Mouse (Mus musculus) activated CD4-positive, CD25-positive, alpha-beta regulatory T cell, adult 9 weeks (primary cell): Measurements from ENCODE around the gene Nrn1. TPM values are rescaled to one million over a fixed set of nuclear protein-coding genes. Genes with fewer than 3 reads are reported as not detected.

Experiments used
- polyA plus RNA-seq: library from polyadenylated mRNA; unstranded; fragments of 100-300 nt; shearing (Covaris generic); gene quantifications from one replicate; pipeline ENCODE4 v1.2.1, GENCODE M21; 2017

The Nrn1 gene
- 49.9 TPM for polyA plus RNA-seq

DNA sequence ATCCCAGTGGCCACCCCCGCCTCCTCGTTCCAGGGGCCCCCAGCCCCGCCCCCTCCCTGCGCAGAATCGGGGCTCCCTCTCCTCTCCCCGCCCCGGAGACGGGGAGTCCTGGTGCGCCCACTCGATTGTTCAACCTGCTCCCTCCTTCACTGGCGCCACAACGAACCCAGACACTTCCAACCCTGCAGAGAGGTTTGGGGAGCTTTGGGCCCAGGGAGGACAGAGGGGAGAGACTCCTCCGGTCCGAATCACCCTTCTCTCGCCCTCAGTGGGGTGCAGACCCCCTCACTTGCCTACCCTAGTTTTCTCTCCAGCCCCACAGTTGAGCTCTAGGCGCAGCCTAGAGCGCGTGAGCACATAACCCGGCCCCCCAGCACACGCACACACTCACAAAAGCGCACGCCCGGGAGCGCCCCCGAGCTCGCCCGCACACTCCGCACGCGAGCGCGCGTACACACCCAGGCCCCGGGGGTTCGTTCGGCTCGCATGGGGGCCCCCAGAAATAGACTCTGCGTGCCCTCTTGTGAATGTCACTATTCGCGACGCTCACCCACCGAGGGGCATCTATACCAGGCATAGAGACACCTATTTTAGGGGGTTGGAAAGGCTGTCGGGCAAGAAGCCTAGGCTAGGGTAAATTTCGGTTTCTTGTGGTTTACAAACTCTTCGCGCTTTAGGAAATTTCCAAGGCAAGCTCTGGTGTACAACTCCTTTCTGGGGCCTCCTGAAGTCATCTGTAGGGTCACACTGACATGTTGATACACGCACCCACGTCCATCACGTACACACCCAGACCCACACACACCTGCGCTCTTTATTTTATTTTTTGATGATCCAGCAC, at the start of gene Nrn1:
Gene Nrn1 (minus strand): TSS at position 401 of the 841 bp plus-strand sequence.

